Mouse (Mus musculus) neural tube, embryonic 13.5 days (tissue): ENCODE measurements at regions not wholly inside any gene's neighbourhood (a gene's known extent, or its start where the extent isn't known, plus 50 kb on each side); places are given as distances from the start of the nearest gene placed in this dataset.

Experiments used
- ATAC-seq: fragments of 200-750 bp; cut with Nextera tagmentation; 2 replicates; pipeline ENCODE4 v1.8.0; 2017; ENCODE audit warnings: low read depth, mild to moderate bottlenecking, moderate TSS enrichment, moderate library complexity
- H3K27ac ChIP-seq: fragments of 300-500 bp; sonication (generic); replicated peaks from 2 replicates; pipeline ENCODE4 v1.5.1; 2015; ENCODE audit warnings: moderate library complexity, mild to moderate bottlenecking, inconsistent platforms
- H3K27me3 ChIP-seq: fragments of 300-500 bp; sonication (generic); 2 replicates; pipeline ENCODE4 v1.6.1; 2015; ENCODE audit warnings: mild to moderate bottlenecking, inconsistent platforms
- H3K36me3 ChIP-seq: fragments of 300-500 bp; sonication (generic); 2 replicates; pipeline ENCODE4 v1.6.1; 2015; ENCODE audit warnings: mild to moderate bottlenecking, inconsistent platforms
- H3K4me1 ChIP-seq: fragments of 300-500 bp; sonication (generic); replicated peaks from 2 replicates; pipeline ENCODE4 v1.6.1; 2015; ENCODE audit warnings: inconsistent platforms
- H3K4me2 ChIP-seq: fragments of 300-500 bp; sonication (generic); 2 replicates; pipeline ENCODE4 v1.6.1; 2015; ENCODE audit warnings: inconsistent platforms, mild to moderate bottlenecking, moderate library complexity
- H3K4me3 ChIP-seq: fragments of 300-500 bp; sonication (generic); 2 replicates; pipeline ENCODE4 v1.5.1; 2015; ENCODE audit warnings: mild to moderate bottlenecking, inconsistent platforms
- H3K9ac ChIP-seq: fragments of 300-500 bp; sonication (generic); 2 replicates; pipeline ENCODE4 v1.6.1; 2015; ENCODE audit warnings: moderate library complexity, mild to moderate bottlenecking, inconsistent platforms
- H3K9me3 ChIP-seq: fragments of 300-500 bp; sonication (generic); 2 replicates; pipeline ENCODE4 v1.6.1; 2016; ENCODE audit warnings: inconsistent platforms
- WGBS: fragments of 180-500 bp; shearing (Covaris S2); methylation state at CpG from one replicate; pipeline ENCODE4 v1.1.7; 2015; 5-methylcytosine and 5-hydroxymethylcytosine counted together

- H3K9ac ChIP-seq = no peak overlapping the region
- no peak overlapping the region for H3K4me3 ChIP-seq
- no peaks in the 10 kb centered on the region for H3K27me3 ChIP-seq
- no peaks in the 10 kb centered on the region for H3K9me3 ChIP-seq
- no peak overlapping the region for H3K4me2 ChIP-seq
- H3K27ac ChIP-seq = no peak overlapping the region
- ATAC-seq = no peak
- no peaks in the 10 kb centered on the region for H3K36me3 ChIP-seq
- H3K4me1 ChIP-seq = no peaks in the 10 kb centered on the region
- 82% methylated on average over 6 of the region's 6 CpGs for WGBS
Observed at GRCm38 (mm10) chr10:66565374-66565773, 530.6 kb upstream of the Jmjd1c start.

GRCm38 (mm10) chr10:66574846-66575535 is 520.9 kb upstream of the Jmjd1c start:
- Histone ChIP-seq H3K36me3 (no peaks in the 10 kb centered on the region), H3K4me1 (no peaks in the 10 kb centered on the region), H3K9me3 (no peaks in the 10 kb centered on the region), H3K4me2 (no peak overlapping the region), H3K27me3 (no peaks in the 10 kb centered on the region), H3K4me3 (no peak overlapping the region), H3K27ac (no peak overlapping the region), H3K9ac (no peak overlapping the region)
- WGBS = 42% methylated on average over 10 of the region's 10 CpGs
- ATAC-seq = peak; percentile 61

- ATAC-seq = no peak
- no peak overlapping the region for H3K4me3 ChIP-seq
- 74% methylated on average over 3 of the region's 3 CpGs for WGBS
Observed at GRCm38 (mm10) chr10:66593001-66593400, 502.9 kb upstream of the Jmjd1c start.

GRCm38 (mm10) chr10:66593506-66593905 is 502.4 kb upstream of the Jmjd1c start:
- Histone ChIP-seq H3K9ac (no peak overlapping the region), H3K4me1 (no peaks in the 10 kb centered on the region), H3K27me3 (no peaks in the 10 kb centered on the region), H3K9me3 (no peaks in the 10 kb centered on the region), H3K36me3 (no peaks in the 10 kb centered on the region), H3K4me3 (no peak overlapping the region), H3K4me2 (no peak overlapping the region), H3K27ac (no peak overlapping the region)
- 56% methylated on average over 6 of the region's 6 CpGs for WGBS
- ATAC-seq = no peak

More at GRCm38 (mm10) chr10:66593001-66593400, 502.9 kb upstream of the Jmjd1c start:
- Histone ChIP-seq H3K36me3 (no peaks in the 10 kb centered on the region), H3K4me2 (no peak overlapping the region), H3K9me3 (no peaks in the 10 kb centered on the region), H3K27me3 (no peaks in the 10 kb centered on the region), H3K27ac (no peak overlapping the region), H3K9ac (no peak overlapping the region), H3K4me1 (no peaks in the 10 kb centered on the region)

GRCm38 (mm10) chr10:66597952-66598351 is 498.0 kb upstream of the Jmjd1c start:
- WGBS = 92% methylated on average over 4 of the region's 4 CpGs
- Histone ChIP-seq H3K27ac (no peak overlapping the region), H3K9ac (no peak overlapping the region), H3K36me3 (no peaks in the 10 kb centered on the region), H3K27me3 (no peaks in the 10 kb centered on the region), H3K9me3 (no peaks in the 10 kb centered on the region), H3K4me2 (no peak overlapping the region), H3K4me1 (no peaks in the 10 kb centered on the region), H3K4me3 (no peak overlapping the region)
- ATAC-seq = no peak

GRCm38 (mm10) chr10:66607141-66607540 is 488.8 kb upstream of the Jmjd1c start:
- no peaks in the 10 kb centered on the region for H3K9me3 ChIP-seq
- ATAC-seq = no peak
- H3K4me2 ChIP-seq = no peak overlapping the region
- no peak overlapping the region for H3K27ac ChIP-seq
- H3K27me3 ChIP-seq = no peaks in the 10 kb centered on the region
- no peak overlapping the region for H3K4me3 ChIP-seq
- H3K36me3 ChIP-seq = no peaks in the 10 kb centered on the region
- H3K9ac ChIP-seq = no peak overlapping the region
- 68% methylated on average over 3 of the region's 3 CpGs for WGBS
- no peaks in the 10 kb centered on the region for H3K4me1 ChIP-seq

GRCm38 (mm10) chr10:66616280-66616679 is 479.6 kb upstream of the Jmjd1c start:
- Histone ChIP-seq H3K36me3 (no peaks in the 10 kb centered on the region), H3K9ac (no peak overlapping the region), H3K4me3 (no peak overlapping the region), H3K27me3 (no peaks in the 10 kb centered on the region), H3K4me2 (no peak overlapping the region), H3K27ac (no peak overlapping the region), H3K9me3 (no peaks in the 10 kb centered on the region), H3K4me1 (no peaks in the 10 kb centered on the region)
- WGBS = 80% methylated on average over 3 of the region's 3 CpGs
- ATAC-seq = no peak

- 80% methylated on average over 3 of the region's 3 CpGs for WGBS
- Histone ChIP-seq H3K9me3 (no peaks in the 10 kb centered on the region), H3K36me3 (no peaks in the 10 kb centered on the region), H3K27ac (no peak overlapping the region), H3K9ac (no peak overlapping the region), H3K4me3 (no peak overlapping the region), H3K4me1 (no peaks in the 10 kb centered on the region), H3K27me3 (no peaks in the 10 kb centered on the region), H3K4me2 (no peak overlapping the region)
- ATAC-seq = no peak
Observed at GRCm38 (mm10) chr10:66630996-66631395, 464.9 kb upstream of the Jmjd1c start.

- no peak for ATAC-seq
- H3K27ac ChIP-seq = no peak overlapping the region
- 60% methylated on average over 24 of the region's 24 CpGs for WGBS
Observed at GRCm38 (mm10) chr10:66640890-66641847, 454.8 kb upstream of the Jmjd1c start.

GRCm38 (mm10) chr10:66641966-66642365 is 454.0 kb upstream of the Jmjd1c start:
- Histone ChIP-seq H3K9me3 (no peaks in the 10 kb centered on the region), H3K9ac (no peak overlapping the region), H3K36me3 (no peaks in the 10 kb centered on the region), H3K27me3 (no peaks in the 10 kb centered on the region), H3K27ac (no peak overlapping the region), H3K4me1 (no peaks in the 10 kb centered on the region; the same call in 1 of the 2 replicates), H3K4me2 (no peak overlapping the region), H3K4me3 (no peak overlapping the region)
- WGBS = 95% methylated on average over 6 of the region's 6 CpGs
- ATAC-seq = no peak

More at GRCm38 (mm10) chr10:66640890-66641847, 454.8 kb upstream of the Jmjd1c start:
- no peaks in the 10 kb centered on the region for H3K9me3 ChIP-seq
- H3K36me3 ChIP-seq = no peaks in the 10 kb centered on the region
- H3K4me3 ChIP-seq = no peak overlapping the region
- H3K4me2 ChIP-seq = no peak overlapping the region
- H3K27me3 ChIP-seq = no peaks in the 10 kb centered on the region
- H3K4me1 ChIP-seq = no peaks in the 10 kb centered on the region; the same call in 1 of the 2 replicates
- no peak overlapping the region for H3K9ac ChIP-seq

GRCm38 (mm10) chr10:66643160-66643559 is 452.8 kb upstream of the Jmjd1c start:
- Histone ChIP-seq H3K27me3 (no peaks in the 10 kb centered on the region), H3K9me3 (no peaks in the 10 kb centered on the region), H3K27ac (no peak overlapping the region), H3K36me3 (no peaks in the 10 kb centered on the region), H3K9ac (no peak overlapping the region), H3K4me1 (no peaks in the 10 kb centered on the region; the same call in 1 of the 2 replicates), H3K4me3 (no peak overlapping the region), H3K4me2 (no peak overlapping the region)
- no peak for ATAC-seq
- WGBS = 57% methylated on average over 5 of the region's 5 CpGs

GRCm38 (mm10) chr10:66657520-66657919 is 438.4 kb upstream of the Jmjd1c start:
- H3K9me3 ChIP-seq = 0 out of 2 replicates have a peak, but pooled peaks cover 6% of the 10 kb centered on the region
- no peaks in the 10 kb centered on the region for H3K27me3 ChIP-seq
- 82% methylated on average over 5 of the region's 5 CpGs for WGBS
- no peaks in the 10 kb centered on the region for H3K36me3 ChIP-seq
- ATAC-seq = no peak
- no peak overlapping the region for H3K9ac ChIP-seq
- H3K4me2 ChIP-seq = no peak overlapping the region
- no peaks in the 10 kb centered on the region for H3K4me1 ChIP-seq
- H3K4me3 ChIP-seq = no peak overlapping the region
- no peak overlapping the region for H3K27ac ChIP-seq
